Mouse (Mus musculus) common myeloid progenitor, adult 5-6 weeks (primary cell): Measurements from ENCODE around the gene Gabrb1. TPM values are rescaled to one million over a fixed set of nuclear protein-coding genes. Genes with fewer than 3 reads are reported as not detected.

ENCODE experiments used
- total RNA-seq: library from RNA; stranded (forward); fragments of 200-1000, 187-1606 nt; gene quantifications from 2 replicates; pipeline ENCODE4 v1.2.3, GENCODE M21; 2017

Gabrb1 gene
- total RNA-seq, 1 experiment from 2014 or later, result not detected

Other genes with a start within 250 kb of the Gabrb1 start
- gene Cox7b2, start 109.9 kb upstream of the Gabrb1 start, total RNA-seq, result not detected in 2 replicates
- gene Gabra4, start 195 bp downstream of the Gabrb1 start, total RNA-seq, result not detected in 2 replicates